Mouse (Mus musculus) hindbrain, embryonic 15.5 days (tissue): ENCODE results near the gene Reg4. TPM values are rescaled to one million over a fixed set of nuclear protein-coding genes. Genes with fewer than 3 reads are reported as not detected.

Experiments used
- ATAC-seq: fragments of 200-750 bp; cut with Nextera tagmentation; 2 replicates; pipeline ENCODE4 v1.8.0; 2017; ENCODE audit warnings: low read depth, moderate number of reproducible peaks, moderate TSS enrichment; ENCODE audit not compliant: low FRiP score
- H3K27ac ChIP-seq: fragments of 300-500 bp; sonication (generic); replicated peaks from 2 replicates; pipeline ENCODE4 v1.5.1; 2015; ENCODE audit warnings: mild to moderate bottlenecking, inconsistent platforms
- H3K27me3 ChIP-seq: fragments of 300-500 bp; sonication (generic); 2 replicates; pipeline ENCODE4 v1.6.1; 2015; ENCODE audit warnings: control low read depth, inconsistent platforms
- H3K36me3 ChIP-seq: fragments of 300-500 bp; sonication (generic); 2 replicates; pipeline ENCODE4 v1.6.1; 2015; ENCODE audit warnings: control low read depth, inconsistent platforms
- H3K4me1 ChIP-seq: fragments of 300-500 bp; sonication (generic); replicated peaks from 2 replicates; pipeline ENCODE4 v1.6.1; 2015; ENCODE audit warnings: control low read depth, inconsistent platforms
- H3K4me2 ChIP-seq: fragments of 300-500 bp; sonication (generic); 2 replicates; pipeline ENCODE4 v1.6.1; 2015; ENCODE audit warnings: moderate library complexity, mild to moderate bottlenecking, inconsistent platforms
- H3K4me3 ChIP-seq: fragments of 300-500 bp; sonication (generic); 2 replicates; pipeline ENCODE4 v1.5.1; 2015; ENCODE audit warnings: mild to moderate bottlenecking, inconsistent platforms
- H3K9ac ChIP-seq: fragments of 300-500 bp; sonication (generic); 2 replicates; pipeline ENCODE4 v1.6.1; 2015; ENCODE audit warnings: inconsistent platforms
- H3K9me3 ChIP-seq: fragments of 300-500 bp; sonication (generic); 2 replicates; pipeline ENCODE4 v1.6.1; 2016; ENCODE audit warnings: control low read depth, inconsistent platforms
- WGBS: fragments of 180-500 bp; shearing (Covaris S2); methylation state at CpG from one replicate; pipeline ENCODE4 v1.1.7; 2015; 5-methylcytosine and 5-hydroxymethylcytosine counted together
- polyA plus RNA-seq: library from polyadenylated mRNA; unstranded; fragments of >200 nt; fragmentation: Nextera tagmentation; extraction: Ambion mirVana; gene quantifications from 2 replicates; pipeline ENCODE4 v1.2.1, GENCODE M21; 2015

Gene Reg4
- polyA plus RNA-seq, 1 experiment from 2014 or later: not detected

DNA sequence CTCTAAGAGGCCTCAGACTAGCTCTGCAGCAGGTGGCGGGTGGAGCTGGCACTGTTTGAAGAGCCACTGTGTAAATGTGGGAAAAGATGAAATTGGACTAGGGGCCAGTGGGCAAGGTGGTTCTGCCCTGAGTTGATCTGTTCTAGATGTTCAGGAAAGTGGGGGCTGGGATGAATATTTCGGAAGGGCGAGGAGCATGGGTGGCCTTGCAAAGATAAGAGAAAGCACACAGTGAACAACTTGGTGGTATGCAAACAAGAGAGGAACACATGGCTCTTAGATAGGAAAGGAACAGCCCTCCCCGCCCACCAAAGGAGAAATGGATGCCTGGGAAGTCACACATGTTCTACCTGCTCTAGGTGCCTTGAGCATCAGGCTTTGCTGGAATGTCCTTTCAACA, 39.5 kb downstream of the Reg4 start:
- Histone ChIP-seq H3K27me3 (no peaks in the 10 kb centered on the region), H3K36me3 (no peaks in the 10 kb centered on the region), H3K9ac (no peak overlapping the region), H3K4me2 (no peak overlapping the region), H3K4me1 (no peaks in the 10 kb centered on the region), H3K4me3 (no peak overlapping the region), H3K9me3 (no peaks in the 10 kb centered on the region), H3K27ac (no peak overlapping the region)
- no peak for ATAC-seq
- WGBS: 96% methylated on average over 4 of the region's 4 CpGs

DNA sequence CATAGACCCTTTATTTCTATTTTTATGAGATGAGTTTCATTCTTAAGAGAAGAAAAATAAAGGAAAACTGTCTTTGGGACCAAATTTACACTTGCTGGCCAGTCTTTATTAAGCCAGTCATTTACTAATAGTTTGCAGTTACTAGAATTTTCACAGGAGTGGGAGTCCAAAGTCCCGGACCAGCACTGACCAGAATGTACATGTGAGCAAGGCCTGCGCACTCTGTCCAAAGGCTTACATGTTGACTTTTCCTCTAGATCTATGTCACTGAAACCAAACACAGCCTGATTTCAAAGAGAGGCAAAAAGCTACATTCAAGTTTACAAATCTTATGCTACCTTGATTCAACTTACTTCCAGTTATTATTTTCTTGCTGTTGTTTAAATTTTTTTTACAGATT, 40.2 kb downstream of the Reg4 start:
- Histone ChIP-seq H3K36me3 (no peaks in the 10 kb centered on the region), H3K9me3 (no peaks in the 10 kb centered on the region), H3K4me2 (no peak overlapping the region), H3K27ac (no peak overlapping the region), H3K4me1 (peaks cover 4% of the 10 kb centered on the region), H3K27me3 (no peaks in the 10 kb centered on the region), H3K4me3 (no peak overlapping the region), H3K9ac (no peak overlapping the region)
- whole genome bisulfite sequencing: 91% methylated on average over 2 of the region's 2 CpGs
- ATAC-seq: no peak

DNA sequence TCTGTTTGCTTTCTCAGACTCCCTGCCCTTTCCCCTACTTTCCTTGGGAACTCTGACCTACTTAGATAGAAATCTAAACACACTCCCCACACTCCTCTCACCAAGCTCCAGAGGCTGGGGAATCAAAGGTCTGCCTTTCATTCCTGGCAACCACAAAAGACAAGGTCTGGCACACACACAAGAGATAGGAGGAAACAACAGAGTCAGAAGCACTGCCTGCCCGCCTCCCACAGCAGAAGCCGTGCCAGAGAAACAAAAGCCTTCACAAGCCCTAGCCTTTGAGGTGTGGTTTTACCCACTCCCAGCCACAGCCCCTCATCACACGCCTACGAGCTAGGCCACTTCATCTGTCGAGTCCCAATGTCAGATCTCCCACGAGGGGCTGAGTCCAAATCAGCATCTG, 45.3 kb downstream of the Reg4 start:
- Histone ChIP-seq H3K9me3 (no peaks in the 10 kb centered on the region), H3K9ac (no peak overlapping the region), H3K36me3 (no peaks in the 10 kb centered on the region), H3K4me1 (peaks cover 8% of the 10 kb centered on the region), H3K27me3 (no peaks in the 10 kb centered on the region), H3K4me2 (no peak overlapping the region), H3K4me3 (no peak overlapping the region), H3K27ac (peak overlapping the region; percentile 30; the same call in 1 of the 2 replicates)
- 11% methylated on average over 6 of the region's 6 CpGs for WGBS
- ATAC-seq: no peak

GRCm38 (mm10) chr3:98273623-98274398, 51.9 kb downstream of the Reg4 start:
- Histone ChIP-seq H3K27ac (no peak overlapping the region), H3K9me3 (no peaks in the 10 kb centered on the region), H3K9ac (no peak overlapping the region), H3K4me1 (no peaks in the 10 kb centered on the region), H3K36me3 (no peaks in the 10 kb centered on the region), H3K27me3 (no peaks in the 10 kb centered on the region), H3K4me2 (no peak overlapping the region), H3K4me3 (no peak overlapping the region)
- WGBS: 57% methylated on average over 11 of the region's 11 CpGs
- ATAC-seq: no peak

GRCm38 (mm10) chr3:98279682-98280081, 57.7 kb downstream of the Reg4 start:
- no peak for ATAC-seq
- Histone ChIP-seq H3K4me3 (no peak overlapping the region), H3K4me2 (no peak overlapping the region), H3K9ac (no peak overlapping the region), H3K27me3 (no peaks in the 10 kb centered on the region), H3K9me3 (no peaks in the 10 kb centered on the region), H3K36me3 (no peaks in the 10 kb centered on the region), H3K4me1 (no peaks in the 10 kb centered on the region), H3K27ac (no peak overlapping the region)
- 81% methylated on average over 4 of the region's 4 CpGs for WGBS

DNA sequence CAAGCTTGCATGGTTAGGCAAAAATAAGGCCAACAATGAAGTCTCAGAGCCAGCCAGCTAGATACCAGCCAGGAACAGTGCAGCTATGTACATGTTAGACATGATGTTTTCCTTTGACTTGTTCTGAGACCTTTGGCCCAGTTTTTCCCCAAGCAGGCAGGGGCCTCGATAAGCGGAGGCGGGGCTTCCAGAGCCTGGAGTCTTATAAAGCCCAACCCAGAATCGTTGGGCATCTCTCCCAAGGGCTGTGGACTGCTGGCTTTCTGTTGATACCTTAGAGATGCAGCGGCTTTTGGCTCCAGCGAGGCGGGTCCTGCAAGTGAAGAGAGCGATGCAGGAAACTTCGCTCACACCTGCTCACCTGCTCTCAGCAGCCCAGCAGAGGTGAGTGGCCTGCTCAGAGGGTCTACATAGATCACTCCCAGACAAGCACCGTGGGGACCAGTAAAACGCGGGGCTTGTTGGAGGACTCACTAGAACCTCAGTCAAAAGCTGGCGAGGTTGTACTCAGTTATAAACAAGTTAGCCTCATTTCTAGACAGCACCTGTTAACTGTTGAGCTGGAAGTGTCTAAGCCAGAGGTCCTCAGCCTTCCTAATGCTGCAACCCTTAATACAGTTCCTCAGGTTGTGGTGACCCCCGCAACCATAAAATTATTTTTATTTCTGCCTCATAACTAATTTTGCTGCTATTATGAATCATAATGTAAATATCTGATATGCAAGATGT, 58.4 kb downstream of the Reg4 start, which contains the start of gene Hmgcs2:
Hmgcs2 (plus strand) TSS at position 232 of the 729 bp plus-strand sequence.
- Histone ChIP-seq H3K9ac (no peak within 1 kb of the TSS), H3K27me3 (no peaks in the 10 kb centered on the region), H3K36me3 (no peaks in the 10 kb centered on the region), H3K27ac (peak within 1 kb of the TSS; percentile 49; the same call in 1 of the 2 replicates), H3K4me2 (peak within 1 kb of the TSS; percentile 30), H3K4me3 (peak within 1 kb of the TSS; percentile 16), H3K9me3 (no peaks in the 10 kb centered on the region), H3K4me1 (no peaks in the 10 kb centered on the region)
- ATAC-seq: peak; percentile 61
- 66% methylated on average over 14 of the region's 14 CpGs for WGBS

DNA sequence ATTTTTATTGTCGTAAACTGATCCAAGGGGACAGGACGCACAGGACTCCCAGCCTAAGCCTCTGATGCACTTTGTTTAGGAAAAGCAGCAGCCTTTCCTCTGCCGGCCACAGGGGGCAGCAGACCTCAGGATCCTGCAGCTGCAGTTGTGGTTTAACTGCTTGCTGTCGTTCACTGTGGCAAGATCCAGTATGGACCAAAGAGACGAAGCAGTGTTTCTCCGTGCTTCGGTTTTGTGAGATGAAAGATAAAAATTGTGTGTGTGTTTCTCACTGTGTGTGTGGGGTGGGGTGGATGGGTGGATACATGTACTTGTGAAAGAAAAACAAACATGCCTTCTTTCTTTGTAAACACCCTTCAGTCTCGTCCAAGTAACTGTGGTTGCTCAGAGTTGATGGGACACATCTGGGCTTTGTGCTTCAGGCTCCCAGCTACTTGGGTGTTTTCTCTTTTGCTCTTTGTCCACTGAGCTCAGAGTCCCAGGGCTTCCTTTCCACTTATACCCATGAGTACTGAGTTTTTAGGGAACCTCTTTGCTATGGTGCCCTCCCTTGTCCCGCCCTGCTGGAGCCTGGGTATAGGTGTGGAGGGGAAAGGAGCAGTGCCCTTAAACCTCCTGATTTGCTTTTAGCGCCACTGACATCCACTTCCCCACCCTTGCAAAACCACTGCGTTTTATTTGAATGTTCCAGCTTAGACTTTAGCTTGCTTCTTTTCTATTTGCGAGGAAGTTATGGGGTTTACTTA, 59.1 kb downstream of the Reg4 start:
- H3K27ac ChIP-seq: no peak overlapping the region
- H3K4me2 ChIP-seq: peak overlapping the region; percentile 30
- no peaks in the 10 kb centered on the region for H3K9me3 ChIP-seq
- 47% methylated on average over 12 of the region's 12 CpGs for WGBS
- H3K27me3 ChIP-seq: no peaks in the 10 kb centered on the region
- H3K9ac ChIP-seq: no peak overlapping the region
- H3K36me3 ChIP-seq: no peaks in the 10 kb centered on the region
- H3K4me1 ChIP-seq: no peaks in the 10 kb centered on the region
- H3K4me3 ChIP-seq: peak overlapping the region; percentile 16
- peak; percentile 82 for ATAC-seq

- H3K9me3 ChIP-seq: no peaks in the 10 kb centered on the region
- H3K9ac ChIP-seq: no peak overlapping the region
- no peak overlapping the region for H3K4me3 ChIP-seq
- ATAC-seq: no peak
- no peaks in the 10 kb centered on the region for H3K27me3 ChIP-seq
- no peaks in the 10 kb centered on the region for H3K36me3 ChIP-seq
- H3K4me2 ChIP-seq: no peak overlapping the region
- H3K27ac ChIP-seq: no peak overlapping the region
- WGBS: 95% methylated on average over 8 of the region's 8 CpGs
- H3K4me1 ChIP-seq: no peaks in the 10 kb centered on the region
These were observed 60.5 kb downstream of the Reg4 start for GRCm38 (mm10) chr3:98282422-98282821.

DNA sequence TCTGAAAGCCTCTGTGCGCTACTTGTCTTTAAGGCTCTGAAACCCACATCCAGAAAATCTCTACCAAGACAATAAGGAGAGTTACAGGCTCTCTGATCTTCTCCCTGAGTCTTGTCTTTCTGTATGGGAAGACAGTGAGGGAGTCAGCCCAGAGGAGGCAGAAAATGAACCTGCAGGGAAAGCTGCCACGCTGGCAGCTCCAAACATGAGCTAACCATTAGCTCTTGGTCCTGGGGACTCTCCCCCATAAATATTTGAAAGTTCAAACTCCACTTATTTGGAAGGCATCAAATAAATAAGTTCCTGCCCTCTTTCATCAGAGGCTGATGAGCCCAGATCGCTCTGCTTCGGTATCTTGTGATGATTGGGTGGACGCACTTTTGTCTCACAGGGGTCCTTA, 61.2 kb downstream of the Reg4 start:
- Histone ChIP-seq H3K9me3 (no peaks in the 10 kb centered on the region), H3K4me1 (no peaks in the 10 kb centered on the region), H3K4me2 (no peak overlapping the region), H3K4me3 (no peak overlapping the region), H3K27me3 (no peaks in the 10 kb centered on the region), H3K9ac (no peak overlapping the region), H3K36me3 (no peaks in the 10 kb centered on the region), H3K27ac (no peak overlapping the region)
- WGBS: 94% methylated on average over 5 of the region's 5 CpGs
- ATAC-seq: no peak

Other genes with a start within 250 kb of the Reg4 start
- 10.5 and 11.7 TPM in 2 replicates for gene Notch2, start 208.6 kb upstream of the Reg4 start, polyA plus RNA-seq
- not detected in 2 replicates for gene Adam30, start 61.5 kb upstream of the Reg4 start, polyA plus RNA-seq
- 21.1 and 22.7 TPM in 2 replicates for gene Hmgcs2, start 58.3 kb downstream of the Reg4 start, polyA plus RNA-seq
- gene Phgdh, start 117.8 kb downstream of the Reg4 start, polyA plus RNA-seq: 179 and 188 TPM in 2 replicates
- 14.7 and 17.3 TPM in 2 replicates for gene Zfp697, start 160.3 kb downstream of the Reg4 start, polyA plus RNA-seq
- gene Gm4450, start 235.0 kb downstream of the Reg4 start, polyA plus RNA-seq: not detected in 2 replicates